Mouse (Mus musculus): ENCODE results near the gene Emp1. TPM values are rescaled to one million over a fixed set of nuclear protein-coding genes. Genes with fewer than 3 reads are reported as not detected.
A peak's percentile ranks its signal among the peaks of the same experiment; 100 is the strongest.

Emp1 gene
- polyA plus RNA-seq, 1 experiment from 2014 or later = 88.1 TPM

DNA sequence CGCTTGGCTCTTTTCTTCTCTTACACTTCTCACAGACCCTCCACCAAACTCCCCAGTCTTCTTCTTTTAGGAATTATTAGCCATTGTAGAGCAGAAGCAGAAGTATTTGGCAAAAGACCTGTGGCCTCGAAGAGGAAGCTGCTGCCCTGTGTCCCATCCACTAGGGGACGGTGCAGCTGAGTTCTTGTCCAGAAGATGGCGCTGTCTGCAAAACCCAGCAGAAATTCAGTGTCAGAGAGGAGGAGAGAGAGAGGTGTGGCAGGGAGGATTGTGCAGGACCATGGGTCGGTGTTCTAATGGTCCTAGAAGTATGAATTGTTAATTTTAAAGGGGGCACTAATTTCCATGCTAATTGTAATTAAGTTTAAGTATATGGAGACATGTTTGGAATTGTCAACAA is 55.1 kb downstream of the Emp1 start:
- no peaks in the 10 kb centered on the region for H3K4me1 ChIP-seq (replicated peaks; ENCODE audit: control insufficient read depth, insufficient read depth)
- peak; percentile 66 for DNase-seq (ENCODE audit: low spot score)
- 35% methylated on average over 5 of the region's 5 CpGs for WGBS
- no peaks in the 10 kb centered on the region for H3K27me3 ChIP-seq (ENCODE audit: control insufficient read depth, insufficient read depth, low read length)
- no peak overlapping the region for H3K9ac ChIP-seq (ENCODE audit: low read length)
- H3K4me2 ChIP-seq (replicated peaks; ENCODE audit: low read depth) = no peak overlapping the region
- no peak overlapping the region for H3K4me3 ChIP-seq (ENCODE audit: low read depth, low read length)
- ATAC-seq (ENCODE audit: low FRiP score, low TSS enrichment) = no peak
- no peaks in the 10 kb centered on the region for H3K9me3 ChIP-seq (ENCODE audit: control insufficient read depth, low read length)
- TF ChIP-seq EP300 (optimal IDR thresholded peaks at IDR 0.05) (no peak), CTCF (IDR thresholded peaks at IDR 0.05; ENCODE audit: low read depth) (peak; percentile 92)
- no peaks in the 10 kb centered on the region for H3K36me3 ChIP-seq (ENCODE audit: control insufficient read depth, insufficient read depth, low read length)
- no peak overlapping the region for H3K27ac ChIP-seq (replicated peaks)

GRCm38 (mm10) chr6:135418223-135418824 is 56.0 kb downstream of the Emp1 start:
- ATAC-seq (ENCODE audit: low FRiP score, low TSS enrichment) (no peak), DNase-seq (ENCODE audit: low spot score) (no peak)
- Histone ChIP-seq H3K4me3 (ENCODE audit: low read depth, low read length) (no peak overlapping the region), H3K4me2 (replicated peaks; ENCODE audit: low read depth) (no peak overlapping the region), H3K27ac (replicated peaks) (no peak overlapping the region), H3K9me3 (ENCODE audit: control insufficient read depth, low read length) (no peaks in the 10 kb centered on the region), H3K27me3 (ENCODE audit: control insufficient read depth, insufficient read depth, low read length) (no peaks in the 10 kb centered on the region), H3K4me1 (replicated peaks; ENCODE audit: control insufficient read depth, insufficient read depth) (no peaks in the 10 kb centered on the region), H3K36me3 (ENCODE audit: control insufficient read depth, insufficient read depth, low read length) (no peaks in the 10 kb centered on the region), H3K9ac (ENCODE audit: low read length) (no peak overlapping the region)
- WGBS = 55% methylated on average over 8 of the region's 8 CpGs
- TF ChIP-seq EP300 (optimal IDR thresholded peaks at IDR 0.05) (no peak), CTCF (IDR thresholded peaks at IDR 0.05; ENCODE audit: low read depth) (no peak)

- no peaks in the 10 kb centered on the region for H3K36me3 ChIP-seq (ENCODE audit: control insufficient read depth, insufficient read depth, low read length)
- H3K27ac ChIP-seq (replicated peaks) = no peak overlapping the region
- no peaks in the 10 kb centered on the region for H3K4me1 ChIP-seq (replicated peaks; ENCODE audit: control insufficient read depth, insufficient read depth)
- ATAC-seq (ENCODE audit: low FRiP score, low TSS enrichment) (no peak), DNase-seq (ENCODE audit: low spot score) (no peak)
- H3K9ac ChIP-seq (ENCODE audit: low read length) = no peak overlapping the region
- H3K27me3 ChIP-seq (ENCODE audit: control insufficient read depth, insufficient read depth, low read length) = no peaks in the 10 kb centered on the region
- H3K9me3 ChIP-seq (ENCODE audit: control insufficient read depth, low read length) = no peaks in the 10 kb centered on the region
- WGBS = 71% methylated on average over 2 of the region's 2 CpGs
- TF ChIP-seq EP300 (optimal IDR thresholded peaks at IDR 0.05) = no peak
- H3K4me3 ChIP-seq (ENCODE audit: low read depth, low read length) = no peak overlapping the region
- H3K4me2 ChIP-seq (replicated peaks; ENCODE audit: low read depth) = no peak overlapping the region
Measured at GRCm38 (mm10) chr6:135428246-135428645, 65.9 kb downstream of the Emp1 start.

DNA sequence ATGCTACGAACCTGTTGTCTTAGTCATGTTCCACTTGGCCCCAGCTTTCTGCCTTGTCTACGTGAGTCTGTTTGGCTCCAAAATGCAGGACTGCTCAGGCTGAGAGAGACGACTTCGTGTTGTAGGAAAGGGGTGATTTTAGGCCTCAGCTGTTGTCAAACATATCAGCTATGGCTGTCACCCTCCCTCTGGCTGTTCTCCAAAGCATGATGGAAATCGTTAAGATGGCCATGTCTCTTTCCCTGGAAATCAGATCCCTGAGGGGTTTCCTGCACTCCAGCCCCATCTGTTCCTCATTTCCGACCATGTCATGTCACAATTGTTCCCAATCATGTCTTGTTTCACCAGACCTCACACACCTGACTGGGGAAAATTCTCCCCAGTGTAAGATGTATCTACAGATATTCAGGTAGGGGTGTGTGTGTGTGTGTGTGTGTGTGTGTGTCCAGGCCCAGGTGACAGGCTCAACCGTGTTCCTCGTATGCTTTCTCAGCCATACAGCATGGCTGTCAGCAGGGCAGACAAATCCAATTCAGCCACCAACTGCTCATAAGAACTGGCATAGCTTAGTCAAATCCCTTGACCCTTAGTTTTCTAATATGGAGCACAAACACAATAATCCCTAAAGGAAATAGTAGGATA is 67.0 kb downstream of the Emp1 start:
- no peak for ATAC-seq (ENCODE audit: low FRiP score, low TSS enrichment)
- WGBS = 60% methylated on average over 8 of the region's 8 CpGs
- no peaks in the 10 kb centered on the region for H3K27me3 ChIP-seq (ENCODE audit: control insufficient read depth, insufficient read depth, low read length)
- H3K9ac ChIP-seq (ENCODE audit: low read length) = no peak overlapping the region
- no peak overlapping the region for H3K4me3 ChIP-seq (ENCODE audit: low read depth, low read length)
- TF ChIP-seq EP300 (optimal IDR thresholded peaks at IDR 0.05) = no peak
- TF ChIP-seq CTCF (IDR thresholded peaks at IDR 0.05; ENCODE audit: low read depth) = no peak
- H3K4me2 ChIP-seq (replicated peaks; ENCODE audit: low read depth) = no peak overlapping the region
- H3K4me1 ChIP-seq (replicated peaks; ENCODE audit: control insufficient read depth, insufficient read depth) = no peaks in the 10 kb centered on the region
- no peaks in the 10 kb centered on the region for H3K36me3 ChIP-seq (ENCODE audit: control insufficient read depth, insufficient read depth, low read length)
- DNase-seq (ENCODE audit: low spot score) = no peak
- H3K9me3 ChIP-seq (ENCODE audit: control insufficient read depth, low read length) = no peaks in the 10 kb centered on the region
- no peak overlapping the region for H3K27ac ChIP-seq (replicated peaks)

DNA sequence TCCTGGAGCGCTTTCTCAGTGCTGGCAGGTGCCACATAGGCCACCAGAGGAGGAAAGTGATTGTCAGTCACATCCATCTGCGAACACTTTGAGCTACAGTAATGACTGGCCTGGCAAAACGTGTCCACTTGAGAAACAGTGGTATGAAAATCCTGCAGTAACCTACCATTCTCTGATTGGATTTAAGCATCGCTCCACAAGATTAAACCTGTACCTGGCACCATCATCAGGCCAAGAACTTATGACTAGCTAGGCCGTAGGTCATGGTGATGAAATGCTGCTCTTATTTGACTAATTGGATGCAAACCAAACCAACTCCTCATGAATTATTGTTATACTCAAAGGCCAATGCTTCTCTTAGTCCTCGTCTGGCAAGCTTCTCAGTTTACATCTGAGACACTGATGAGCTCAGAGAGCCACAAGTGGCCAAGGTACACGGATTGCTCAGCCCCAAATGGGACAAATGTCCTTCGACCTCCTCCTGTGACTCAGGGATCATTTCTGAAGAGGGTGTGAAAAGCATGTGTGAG is 68.2 kb downstream of the Emp1 start:
- TF ChIP-seq CTCF (IDR thresholded peaks at IDR 0.05; ENCODE audit: low read depth) = no peak
- TF ChIP-seq EP300 (optimal IDR thresholded peaks at IDR 0.05) = no peak
- DNase-seq (ENCODE audit: low spot score) = no peak
- H3K9me3 ChIP-seq (ENCODE audit: control insufficient read depth, low read length) = no peaks in the 10 kb centered on the region
- no peaks in the 10 kb centered on the region for H3K36me3 ChIP-seq (ENCODE audit: control insufficient read depth, insufficient read depth, low read length)
- no peak overlapping the region for H3K4me2 ChIP-seq (replicated peaks; ENCODE audit: low read depth)
- no peaks in the 10 kb centered on the region for H3K27me3 ChIP-seq (ENCODE audit: control insufficient read depth, insufficient read depth, low read length)
- no peak overlapping the region for H3K4me3 ChIP-seq (ENCODE audit: low read depth, low read length)
- 81% methylated on average over 8 of the region's 8 CpGs for WGBS
- ATAC-seq (ENCODE audit: low FRiP score, low TSS enrichment) = no peak
- no peak overlapping the region for H3K9ac ChIP-seq (ENCODE audit: low read length)
- no peaks in the 10 kb centered on the region for H3K4me1 ChIP-seq (replicated peaks; ENCODE audit: control insufficient read depth, insufficient read depth)
- no peak overlapping the region for H3K27ac ChIP-seq (replicated peaks)

Other genes starting within 250 kb of the Emp1 start
- gene Gprc5d, start 244.3 kb upstream of the Emp1 start, polyA plus RNA-seq (2015; fragmentation: Nextera tagmentation; extraction: Ambion mirVana) = 0.07 TPM in 1 of 2 replicates, not detected in the other
- gene Fam234b, start 164.6 kb upstream of the Emp1 start, polyA plus RNA-seq (2015; fragmentation: Nextera tagmentation; extraction: Ambion mirVana) = 12.4 and 13.3 TPM in 2 replicates
- gene Hebp1, start 164.5 kb upstream of the Emp1 start, polyA plus RNA-seq (2015; fragmentation: Nextera tagmentation; extraction: Ambion mirVana) = 33.7 and 42.3 TPM in 2 replicates
- 0.50 and 0.80 TPM in 2 replicates for gene Gsg1, start 108.2 kb upstream of the Emp1 start, polyA plus RNA-seq (2015; fragmentation: Nextera tagmentation; extraction: Ambion mirVana)
- gene Pbp2, start 52.1 kb upstream of the Emp1 start, polyA plus RNA-seq (2015; fragmentation: Nextera tagmentation; extraction: Ambion mirVana) = 3.5 and 4.5 TPM in 2 replicates

Measured in stomach, postnatal 0 days (tissue).